Mouse (Mus musculus) midbrain, embryonic 14.5 days (tissue): ENCODE results near the gene Llph. TPM values are rescaled to one million over a fixed set of nuclear protein-coding genes. Genes with fewer than 3 reads are reported as not detected.
A peak's percentile ranks its signal among the peaks of the same experiment; 100 is the strongest.

Source experiments
- ATAC-seq: fragments of 200-750 bp; cut with Nextera tagmentation; 2 replicates; pipeline ENCODE4 v1.8.0; 2017; ENCODE audit warnings: moderate number of reproducible peaks, moderate library complexity; ENCODE audit not compliant: low FRiP score, low TSS enrichment
- DNase-seq: peaks from one replicate; pipeline ENCODE4 v3.0.0-alpha.2; 2015
- H3K27ac ChIP-seq: fragments of 300-500 bp; sonication (generic); replicated peaks from 2 replicates; pipeline ENCODE4 v1.5.1; 2014; ENCODE audit warnings: mild to moderate bottlenecking, low read depth, low read length, moderate library complexity
- H3K27me3 ChIP-seq: fragments of 300-500 bp; sonication (generic); 2 replicates; pipeline ENCODE4 v1.6.1; 2014; ENCODE audit warnings: low read length, control low read depth, mixed read lengths; ENCODE audit not compliant: control insufficient read depth, insufficient read depth
- H3K36me3 ChIP-seq: fragments of 300-500 bp; sonication (generic); 2 replicates; pipeline ENCODE4 v1.6.1; 2014; ENCODE audit warnings: low read length, control low read depth; ENCODE audit not compliant: control insufficient read depth, insufficient read depth
- H3K4me1 ChIP-seq: fragments of 300-500 bp; sonication (generic); 2 replicates; pipeline ENCODE4 v1.6.1; 2014; ENCODE audit warnings: mild to moderate bottlenecking, antibody characterized with exemption, low read length, control low read depth; ENCODE audit not compliant: control insufficient read depth, insufficient read depth
- H3K4me2 ChIP-seq: fragments of 300-500 bp; sonication (generic); 2 replicates; pipeline ENCODE4 v1.6.1; 2014; ENCODE audit warnings: mild to moderate bottlenecking, low read length, moderate library complexity
- H3K4me3 ChIP-seq: fragments of 300-500 bp; sonication (generic); replicated peaks from 2 replicates; pipeline ENCODE4 v1.5.1; 2014; ENCODE audit warnings: low read depth, low read length
- H3K9ac ChIP-seq: fragments of 300-500 bp; sonication (generic); replicated peaks from 2 replicates; pipeline ENCODE4 v1.6.1; 2014; ENCODE audit warnings: mild to moderate bottlenecking, low read length, moderate library complexity
- H3K9me3 ChIP-seq: fragments of 300-500 bp; sonication (generic); 2 replicates; pipeline ENCODE4 v1.6.1; 2016; ENCODE audit warnings: low read length, control low read depth, mixed read lengths; ENCODE audit not compliant: control insufficient read depth
- WGBS: fragments of 180-500 bp; shearing (Covaris S2); extraction: QIAGEN DNeasy Blood & Tissue Kit; methylation state at CpG from one replicate; pipeline ENCODE4 v1.1.7; 2014; 5-methylcytosine and 5-hydroxymethylcytosine counted together
- polyA plus RNA-seq: library from polyadenylated mRNA; unstranded; fragments of >200 nt; fragmentation: Nextera tagmentation; extraction: Ambion mirVana; gene quantifications from 2 replicates; pipeline ENCODE4 v1.2.1, GENCODE M21; 2014

Llph gene
- polyA plus RNA-seq, 1 experiment from 2014 or later, result 39.6 TPM

- H3K27me3 ChIP-seq, result 0 out of 2 replicates have a peak, but pooled peaks cover 4% of the 10 kb centered on the region
- H3K4me1 ChIP-seq, result no peaks in the 10 kb centered on the region
- no peaks in the 10 kb centered on the region for H3K9me3 ChIP-seq
- no peak for ATAC-seq
- WGBS, result 30% methylated on average over 11 of the region's 11 CpGs
- no peaks in the 10 kb centered on the region for H3K36me3 ChIP-seq
- DNase-seq, result peak; percentile 93
- H3K27ac ChIP-seq, result no peak overlapping the region
- no peak overlapping the region for H3K9ac ChIP-seq
- no peak overlapping the region for H3K4me2 ChIP-seq
- H3K4me3 ChIP-seq, result no peak overlapping the region
These were observed 30.4 kb downstream of the Llph start for GRCm38 (mm10) chr10:120257231-120257630.

GRCm38 (mm10) chr10:120267790-120268189, 40.9 kb downstream of the Llph start:
- Histone ChIP-seq H3K36me3 (no peaks in the 10 kb centered on the region), H3K27ac (no peak overlapping the region), H3K4me1 (peaks cover 7% of the 10 kb centered on the region; the same call in 1 of the 2 replicates), H3K4me3 (no peak overlapping the region), H3K4me2 (no peak overlapping the region), H3K9me3 (no peaks in the 10 kb centered on the region), H3K27me3 (no peaks in the 10 kb centered on the region), H3K9ac (no peak overlapping the region)
- ATAC-seq, result no peak
- no peak for DNase-seq
- WGBS, result 79% methylated on average over 12 of the region's 12 CpGs

- ATAC-seq, result no peak
- H3K9me3 ChIP-seq, result no peaks in the 10 kb centered on the region
- 96% methylated on average over 13 of the region's 13 CpGs for WGBS
- no peak overlapping the region for H3K9ac ChIP-seq
- no peak for DNase-seq
- no peak overlapping the region for H3K27ac ChIP-seq
- no peak overlapping the region for H3K4me3 ChIP-seq
- no peak overlapping the region for H3K4me2 ChIP-seq
- H3K4me1 ChIP-seq, result peaks cover 11% of the 10 kb centered on the region; the same call in 1 of the 2 replicates
- no peaks in the 10 kb centered on the region for H3K36me3 ChIP-seq
- no peaks in the 10 kb centered on the region for H3K27me3 ChIP-seq
These were observed 43.1 kb downstream of the Llph start for GRCm38 (mm10) chr10:120269946-120270345.

- Histone ChIP-seq H3K4me3 (no peak overlapping the region), H3K9ac (no peak overlapping the region), H3K27me3 (no peaks in the 10 kb centered on the region), H3K27ac (no peak overlapping the region), H3K4me2 (no peak overlapping the region), H3K9me3 (no peaks in the 10 kb centered on the region), H3K36me3 (no peaks in the 10 kb centered on the region), H3K4me1 (peaks cover 11% of the 10 kb centered on the region; the same call in 1 of the 2 replicates)
- DNase-seq (peak; percentile 71), ATAC-seq (no peak)
- WGBS, result 79% methylated on average over 4 of the region's 4 CpGs
These were observed 43.9 kb downstream of the Llph start for GRCm38 (mm10) chr10:120270777-120271176.

GRCm38 (mm10) chr10:120271318-120271717, 44.4 kb downstream of the Llph start:
- H3K4me3 ChIP-seq, result peak overlapping the region; percentile 24; the same call in 1 of the 2 replicates
- ATAC-seq, result no peak
- WGBS, result 60% methylated on average over 6 of the region's 6 CpGs

GRCm38 (mm10) chr10:120271879-120272269, 45.0 kb downstream of the Llph start:
- Histone ChIP-seq H3K4me1 (peaks cover 11% of the 10 kb centered on the region; the same call in 1 of the 2 replicates), H3K4me2 (peak overlapping the region; percentile 55), H3K27ac (peak overlapping the region; percentile 43; the same call in 1 of the 2 replicates), H3K36me3 (no peaks in the 10 kb centered on the region), H3K27me3 (no peaks in the 10 kb centered on the region), H3K9ac (peak overlapping the region; percentile 2; the same call in 1 of the 2 replicates), H3K4me3 (peak overlapping the region; percentile 24), H3K9me3 (no peaks in the 10 kb centered on the region)
- no peak for ATAC-seq
- DNase-seq, result no peak
- WGBS, result 10% methylated on average over 11 of the region's 11 CpGs

More at GRCm38 (mm10) chr10:120271318-120271717, 44.4 kb downstream of the Llph start:
- DNase-seq, result no peak
- Histone ChIP-seq H3K4me1 (peaks cover 11% of the 10 kb centered on the region; the same call in 1 of the 2 replicates), H3K9me3 (no peaks in the 10 kb centered on the region), H3K27ac (no peak overlapping the region), H3K4me2 (peak overlapping the region; percentile 55), H3K36me3 (no peaks in the 10 kb centered on the region), H3K9ac (no peak overlapping the region), H3K27me3 (no peaks in the 10 kb centered on the region)

GRCm38 (mm10) chr10:120272270-120272883, 45.5 kb downstream of the Llph start:
- Histone ChIP-seq H3K27me3 (no peaks in the 10 kb centered on the region), H3K36me3 (no peaks in the 10 kb centered on the region), H3K9me3 (no peaks in the 10 kb centered on the region), H3K9ac (peak overlapping the region; percentile 2; the same call in 1 of the 2 replicates), H3K4me2 (peak overlapping the region; percentile 55), H3K4me1 (peaks cover 11% of the 10 kb centered on the region; the same call in 1 of the 2 replicates), H3K27ac (peak overlapping the region; percentile 43; the same call in 1 of the 2 replicates), H3K4me3 (peak overlapping the region; percentile 24)
- ATAC-seq, result peak; percentile 69; the same call in 1 of the 2 replicates
- peak; percentile 78 for DNase-seq
- WGBS, result 5% methylated on average over 19 of the region's 19 CpGs

GRCm38 (mm10) chr10:120273335-120273734, 46.5 kb downstream of the Llph start:
- no peaks in the 10 kb centered on the region for H3K9me3 ChIP-seq
- H3K4me2 ChIP-seq, result no peak overlapping the region
- DNase-seq, result no peak
- WGBS, result 82% methylated on average over 7 of the region's 7 CpGs
- no peak for ATAC-seq
- no peak overlapping the region for H3K27ac ChIP-seq
- no peaks in the 10 kb centered on the region for H3K36me3 ChIP-seq
- no peaks in the 10 kb centered on the region for H3K27me3 ChIP-seq
- H3K4me3 ChIP-seq, result no peak overlapping the region
- no peak overlapping the region for H3K9ac ChIP-seq
- peaks cover 11% of the 10 kb centered on the region; the same call in 1 of the 2 replicates for H3K4me1 ChIP-seq
